Mouse (Mus musculus) megakaryocyte, embryonic 14.5 days (primary cell): Measurements from ENCODE around the gene Isy1.

Experiments used
- FLI1 ChIP-seq: IDR thresholded peaks from 2 replicates; pipeline ENCODE4 v1.6.1; 2012; ENCODE audit warnings: low read length, inconsistent platforms, mixed read lengths
- GATA1 ChIP-seq: IDR thresholded peaks from 3 replicates; pipeline ENCODE4 v1.6.1; 2012; ENCODE audit warnings: mixed read lengths, low read length, inconsistent platforms, borderline replicate concordance

GRCm38 (mm10) chr6:87791826-87792225, 46.8 kb downstream of the Isy1 start:
- TF ChIP-seq GATA1 (no peak), FLI1 (no peak)
